ENCODE assay signal across 11 mouse cellular contexts in the genomic region with DNA sequence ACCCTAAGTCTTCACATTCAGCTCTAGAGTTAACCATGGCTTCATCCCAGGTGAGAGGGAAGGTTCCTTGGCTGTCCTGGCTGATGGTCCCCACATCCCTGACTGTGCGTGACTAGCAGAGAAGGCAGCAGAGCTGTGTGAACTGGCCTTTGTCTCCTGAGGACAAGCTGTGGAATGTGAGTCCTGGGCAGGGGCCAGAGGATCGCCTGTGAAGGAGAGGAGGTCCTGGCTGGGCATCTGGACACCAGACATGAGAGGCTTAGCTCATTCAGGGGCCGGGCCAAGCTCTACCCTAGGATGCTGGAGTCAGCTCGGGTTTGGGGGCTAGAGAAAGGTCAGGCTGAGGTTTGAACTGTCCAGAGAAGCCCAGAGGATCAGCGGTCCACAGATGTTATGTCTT. TPM values are rescaled to one million over a fixed set of nuclear protein-coding genes. Genes with fewer than 3 reads are reported as not detected.
A peak's percentile ranks its signal among the peaks of the same experiment; 100 is the strongest.
DNase-seq lines count a peak whose midpoint lies in the region; ATAC-seq and TF ChIP-seq lines count a peak whose summit lies in the region.
"Had no signal": no experiment of that assay in that cellular context is flagged by ENCODE, and none has a peak within 500 bp of the region (broad histone marks: within the 10 kb centered on the region; RNA-seq: fewer than 3 reads in every experiment).

No protein-coding gene starts in this region.

- TF ChIP-seq CTCF in heart, adult 2 months (IDR thresholded peaks at IDR 0.05) = no peak
- no peak for TF ChIP-seq CTCF in stomach, postnatal 0 days (IDR thresholded peaks at IDR 0.05; ENCODE audit: low read depth)

- TF ChIP-seq POLR2A in heart, adult 2 months (IDR thresholded peaks at IDR 0.05; ENCODE audit: insufficient read depth, low read depth, low read length) = no peak

- WGBS in heart, embryonic 12.5 days = 35% methylated on average over 5 of the region's 5 CpGs
- WGBS in heart, adult 2 months = 38% methylated on average over 5 of the region's 5 CpGs
- 62% methylated on average over 5 of the region's 5 CpGs for WGBS in kidney, embryonic 16.5 days
- 43% methylated on average over 5 of the region's 5 CpGs for WGBS in stomach, postnatal 0 days

- no peaks in the 10 kb centered on the region for H3K9me3 ChIP-seq in heart, embryonic 12.5 days (replicated peaks)
- H3K9me3 ChIP-seq in kidney, embryonic 16.5 days (ENCODE audit: low read length) = no peaks in the 10 kb centered on the region
- no peaks in the 10 kb centered on the region for H3K9me3 ChIP-seq in stomach, postnatal 0 days (ENCODE audit: control insufficient read depth, low read length)

- no peaks in the 10 kb centered on the region; the same call in 1 of the 2 replicates for H3K27me3 ChIP-seq in heart, embryonic 12.5 days (replicated peaks)
- no peaks in the 10 kb centered on the region for H3K27me3 ChIP-seq in heart, adult 2 months (ENCODE audit: control insufficient read depth, insufficient read depth, low read length)
- no peaks in the 10 kb centered on the region for H3K27me3 ChIP-seq in kidney, embryonic 16.5 days (ENCODE audit: insufficient read depth, low read length)
- H3K27me3 ChIP-seq in stomach, postnatal 0 days (ENCODE audit: control insufficient read depth, insufficient read depth, low read length) = no peaks in the 10 kb centered on the region

- no peak overlapping the region for H3K4me2 ChIP-seq in heart, embryonic 12.5 days
- no peak overlapping the region for H3K4me2 ChIP-seq in kidney, embryonic 16.5 days (replicated peaks; ENCODE audit: low read depth, low read length)
- H3K4me2 ChIP-seq in stomach, postnatal 0 days (replicated peaks; ENCODE audit: low read depth) = no peak overlapping the region

- intact Hi-C loops in heart, adult 2 months (cut with DNase I) = no loop called here

- 0 out of 2 replicates have a peak, but pooled peaks have one; percentile 15 for TF ChIP-seq EP300 in heart, adult 2 months (IDR thresholded peaks at IDR 0.05; ENCODE audit: insufficient read depth, low read depth, low read length)
- TF ChIP-seq EP300 in stomach, postnatal 0 days (optimal IDR thresholded peaks at IDR 0.05) = no peak

- H3K4me3 ChIP-seq in heart, embryonic 12.5 days = no peak overlapping the region
- no peak overlapping the region for H3K4me3 ChIP-seq in heart, adult 2 months
- no peak overlapping the region for H3K4me3 ChIP-seq in kidney, embryonic 16.5 days (ENCODE audit: low read length)
- H3K4me3 ChIP-seq in stomach, postnatal 0 days (ENCODE audit: low read depth, low read length) = no peak overlapping the region
- H3K4me3 ChIP-seq: megakaryocyte, embryonic 14.5 days had no signal

- H3K36me3 ChIP-seq in heart, embryonic 12.5 days = no peaks in the 10 kb centered on the region
- H3K36me3 ChIP-seq in heart, adult 2 months (ENCODE audit: control insufficient read depth, insufficient read depth, low read length) = no peaks in the 10 kb centered on the region
- H3K36me3 ChIP-seq in kidney, embryonic 16.5 days (ENCODE audit: insufficient read depth, low read length) = no peaks in the 10 kb centered on the region
- H3K36me3 ChIP-seq in stomach, postnatal 0 days (ENCODE audit: control insufficient read depth, insufficient read depth, low read length) = no peaks in the 10 kb centered on the region

- DNase-seq in heart, adult 18-20 months = peak; percentile 67 to 81
- peak; percentile 60 to 69 for DNase-seq in heart, adult 2 months
- DNase-seq in stomach, postnatal 0 days (ENCODE audit: low spot score) = no peak
- DNase-seq in layer of hippocampus, adult 9-11 months = no peak
- DNase-seq: cerebellum, adult 8-10 months; thymus, postnatal 4 days had no signal

- peaks cover 24% of the 10 kb centered on the region for H3K4me1 ChIP-seq in heart, embryonic 12.5 days (replicated peaks)
- H3K4me1 ChIP-seq in heart, adult 2 months (ENCODE audit: control insufficient read depth, insufficient read depth, low read length) = peaks cover 5% of the 10 kb centered on the region
- H3K4me1 ChIP-seq in kidney, embryonic 16.5 days (ENCODE audit: insufficient read depth, low read length) = peaks cover 5% of the 10 kb centered on the region; the same call in 1 of the 2 replicates
- 0 out of 2 replicates have a peak, but pooled peaks cover 2% of the 10 kb centered on the region for H3K4me1 ChIP-seq in stomach, postnatal 0 days (replicated peaks; ENCODE audit: control insufficient read depth, insufficient read depth)
- H3K4me1 ChIP-seq: megakaryocyte, embryonic 14.5 days had no signal

- H3K27ac ChIP-seq in heart, embryonic 12.5 days (ENCODE audit: poor library complexity, severe bottlenecking) = no peak overlapping the region
- H3K27ac ChIP-seq in heart, adult 2 months = no peak overlapping the region; the same call in 1 of the 2 replicates
- 0 out of 2 replicates have a peak overlapping the region, but pooled peaks have one; percentile 15 for H3K27ac ChIP-seq in kidney, embryonic 16.5 days (ENCODE audit: low read length)
- H3K27ac ChIP-seq in stomach, postnatal 0 days (replicated peaks) = 0 out of 2 replicates have a peak overlapping the region, but pooled peaks have one; percentile 1

- H3K79me2 ChIP-seq in heart, adult 2 months (replicated peaks; ENCODE audit: control insufficient read depth, insufficient read depth, low read length) = no peaks in the 10 kb centered on the region

- no peak for ATAC-seq in heart, embryonic 12.5 days (ENCODE audit: insufficient number of reproducible peaks, low FRiP score)
- ATAC-seq in kidney, embryonic 16.5 days (ENCODE audit: low FRiP score, low TSS enrichment) = no peak
- no peak for ATAC-seq in stomach, postnatal 0 days (ENCODE audit: low FRiP score, low TSS enrichment)
- ATAC-seq in erythroblast, adult 5-6 weeks (replicated peaks; ENCODE audit: low FRiP score, poor library complexity, severe bottlenecking) = no peak
- no peak for ATAC-seq in activated CD4-positive, CD25-positive, alpha-beta regulatory T cell, adult 4 months

- no peak overlapping the region for H3K9ac ChIP-seq in heart, embryonic 12.5 days
- no peak overlapping the region for H3K9ac ChIP-seq in heart, adult 2 months (ENCODE audit: low read depth, low read length)
- H3K9ac ChIP-seq in kidney, embryonic 16.5 days (replicated peaks; ENCODE audit: low read length) = no peak overlapping the region
- H3K9ac ChIP-seq in stomach, postnatal 0 days (ENCODE audit: low read length) = no peak overlapping the region

RNA-seq across cellular contexts. Expression of gene Col5a1, which starts 39.2 kb away (rescaled TPM):
- 10 to 100 TPM; 14.8 to 17.9 TPM for total RNA-seq in heart, adult 18-20 months (2021)
- polyA plus RNA-seq in heart, embryonic 12.5 days (2016; fragmentation: Nextera tagmentation; extraction: Ambion mirVana) = 53.3 and 54.7 TPM in 2 replicates
- 10 to 100 TPM; 16.0 to 22.9 TPM for total RNA-seq in heart, adult 2 months (2021)
- polyA plus RNA-seq in heart, adult 2 months (2012; rRNA removed) = 15.7 and 17.2 TPM in 2 replicates
- 50.1 and 55.8 TPM in 2 replicates for polyA plus RNA-seq in kidney, embryonic 16.5 days (2015; fragmentation: Nextera tagmentation; extraction: Ambion mirVana)
- 68.7 and 69.2 TPM in 2 replicates for polyA plus RNA-seq in stomach, postnatal 0 days (2015; fragmentation: Nextera tagmentation; extraction: Ambion mirVana)
- total RNA-seq in erythroblast, adult 5-6 weeks (2015; ENCODE audit: low replicate concordance) = 3.1 and 7.5 TPM in 2 replicates
- total RNA-seq in erythroblast, adult 5-6 weeks (2017; ENCODE audit: low replicate concordance) = 3.6 and 3.9 TPM in 2 replicates
- polyA plus RNA-seq in activated CD4-positive, CD25-positive, alpha-beta regulatory T cell, adult 4 months (2017; shearing (Covaris generic)) = not detected

Comparison
In these comparisons a context has a peak if more than half of its experiments do, and no peak if none do; other contexts are left out.
1. DNase-seq: peak in heart, adult 18-20 months (2 of 2) and heart, adult 2 months (2 of 2); none in stomach, postnatal 0 days (single experiment) and layer of hippocampus, adult 9-11 months (single experiment).
2. H3K27ac ChIP-seq: peak in kidney, embryonic 16.5 days (single experiment) and stomach, postnatal 0 days (single experiment); none in heart, embryonic 12.5 days (single experiment) and heart, adult 2 months (single experiment).
3. RNA of gene Col5a1, which starts 39.2 kb away (polyA plus RNA-seq): 68.7 to 69.2 TPM in stomach, postnatal 0 days, 50.1 to 55.8 TPM in kidney, embryonic 16.5 days, 53.3 to 54.7 TPM in heart, embryonic 12.5 days and 15.7 to 17.2 TPM in heart, adult 2 months; not detected in activated CD4-positive, CD25-positive, alpha-beta regulatory T cell, adult 4 months; every median in the first group is over 10 times any median in the second.